Mouse (Mus musculus): ENCODE measurements around the gene Lao1.

GRCm38 (mm10) chr4:119015557-119015956, 54.2 kb downstream of the Lao1 start:
- TF ChIP-seq POLR2A (IDR thresholded peaks at IDR 0.05; ENCODE audit: control insufficient read depth, low read depth, low read length) (no peak), CTCF (IDR thresholded peaks at IDR 0.05; ENCODE audit: control insufficient read depth, insufficient read depth, insufficient replicate concordance, low read depth, low read length) (no peak)

Measured in testis, adult 2 months (tissue).